Mouse (Mus musculus) brown adipose tissue, adult 24 weeks (tissue): ENCODE results near the gene Dnhd1. TPM values are rescaled to one million over a fixed set of nuclear protein-coding genes. Genes with fewer than 3 reads are reported as not detected.

Experiments used
- H3K27ac ChIP-seq: fragments of 200-500 bp; replicated peaks from 2 replicates; pipeline ENCODE4 v1.5.1; 2012; ENCODE audit warnings: low read depth, mild to moderate bottlenecking, low read length
- H3K4me1 ChIP-seq: fragments of 200-500 bp; 2 replicates; pipeline ENCODE4 v1.6.1; 2012; ENCODE audit warnings: low read length, mixed read lengths; ENCODE audit not compliant: control insufficient read depth, insufficient read depth, insufficient read length
- H3K4me3 ChIP-seq: fragments of 200-500 bp; 2 replicates; pipeline ENCODE4 v1.5.1; 2012; ENCODE audit warnings: low read depth, mild to moderate bottlenecking, low read length, moderate library complexity; ENCODE audit not compliant: insufficient read depth
- polyA plus RNA-seq: library from polyadenylated mRNA; stranded (reverse); fragments of >200 nt; gene quantifications from 2 replicates; pipeline ENCODE4 v1.2.4, GENCODE M21; 2012; ENCODE audit not compliant: missing spikeins, insufficient read depth, insufficient read length

Dnhd1 gene
- polyA plus RNA-seq, result 1.6 and 1.9 TPM in 2 replicates

- Histone ChIP-seq H3K4me1 (no peaks in the 10 kb centered on the region), H3K27ac (peak within 1 kb of the TSS; percentile 29), H3K4me3 (peak within 1 kb of the TSS; percentile 54)
Measured at GRCm38 (mm10) chr7:105650639-105651435, at the start of gene Dnhd1. Gene Dnhd1, plus strand, starts transcription at chr7:105650827.

GRCm38 (mm10) chr7:105602860-105603623, 47.6 kb upstream of the Dnhd1 start:
- Histone ChIP-seq H3K4me1 (peaks cover 4% of the 10 kb centered on the region; the same call in 1 of the 2 replicates), H3K27ac (peak overlapping the region; percentile 88), H3K4me3 (no peak overlapping the region)

- H3K4me1 ChIP-seq, result no peaks in the 10 kb centered on the region
- no peak overlapping the region for H3K4me3 ChIP-seq
- H3K27ac ChIP-seq, result no peak overlapping the region
Measured at GRCm38 (mm10) chr7:105608467-105608866, 42.2 kb upstream of the Dnhd1 start.

GRCm38 (mm10) chr7:105611767-105612166, 38.9 kb upstream of the Dnhd1 start:
- Histone ChIP-seq H3K4me1 (no peaks in the 10 kb centered on the region), H3K27ac (no peak overlapping the region), H3K4me3 (no peak overlapping the region)

GRCm38 (mm10) chr7:105614400-105614799, 36.2 kb upstream of the Dnhd1 start:
- no peak overlapping the region for H3K27ac ChIP-seq
- no peak overlapping the region for H3K4me3 ChIP-seq
- H3K4me1 ChIP-seq, result no peaks in the 10 kb centered on the region

- Histone ChIP-seq H3K4me3 (no peak overlapping the region), H3K27ac (no peak overlapping the region), H3K4me1 (no peaks in the 10 kb centered on the region)
Measured at GRCm38 (mm10) chr7:105615720-105616119, 34.9 kb upstream of the Dnhd1 start.

- no peak overlapping the region for H3K27ac ChIP-seq
- H3K4me1 ChIP-seq, result no peaks in the 10 kb centered on the region
- no peak overlapping the region for H3K4me3 ChIP-seq
Measured at GRCm38 (mm10) chr7:105616561-105616960, 34.1 kb upstream of the Dnhd1 start.

GRCm38 (mm10) chr7:105617810-105618209, 32.8 kb upstream of the Dnhd1 start:
- no peak overlapping the region for H3K4me3 ChIP-seq
- no peaks in the 10 kb centered on the region for H3K4me1 ChIP-seq
- H3K27ac ChIP-seq, result no peak overlapping the region

GRCm38 (mm10) chr7:105619701-105620100, 30.9 kb upstream of the Dnhd1 start:
- Histone ChIP-seq H3K4me3 (no peak overlapping the region), H3K4me1 (no peaks in the 10 kb centered on the region), H3K27ac (no peak overlapping the region)

- H3K4me1 ChIP-seq, result no peaks in the 10 kb centered on the region
- no peak overlapping the region for H3K4me3 ChIP-seq
- H3K27ac ChIP-seq, result no peak overlapping the region
Measured at GRCm38 (mm10) chr7:105621053-105621452, 29.6 kb upstream of the Dnhd1 start.

GRCm38 (mm10) chr7:105621646-105622292, 28.9 kb upstream of the Dnhd1 start:
- no peak overlapping the region for H3K4me3 ChIP-seq
- H3K27ac ChIP-seq, result no peak overlapping the region
- H3K4me1 ChIP-seq, result no peaks in the 10 kb centered on the region

GRCm38 (mm10) chr7:105625397-105625796, 25.2 kb upstream of the Dnhd1 start:
- Histone ChIP-seq H3K4me1 (peaks cover 6% of the 10 kb centered on the region; the same call in 1 of the 2 replicates), H3K4me3 (no peak overlapping the region), H3K27ac (no peak overlapping the region)

- Histone ChIP-seq H3K4me1 (peaks cover 12% of the 10 kb centered on the region), H3K4me3 (no peak overlapping the region), H3K27ac (peak overlapping the region; percentile 50)
Measured at GRCm38 (mm10) chr7:105628633-105629032, 22.0 kb upstream of the Dnhd1 start.

GRCm38 (mm10) chr7:105632551-105632972, 18.1 kb upstream of the Dnhd1 start:
- H3K27ac ChIP-seq, result peak overlapping the region; percentile 15

GRCm38 (mm10) chr7:105633127-105633800, 17.4 kb upstream of the Dnhd1 start, which contains the start of gene Trim3:
Gene Trim3, minus strand, starts transcription at chr7:105633571.
- Histone ChIP-seq H3K4me1 (peaks cover 12% of the 10 kb centered on the region), H3K27ac (peak within 1 kb of the TSS; percentile 75), H3K4me3 (peak within 1 kb of the TSS; percentile 99)

More at GRCm38 (mm10) chr7:105632551-105632972, 18.1 kb upstream of the Dnhd1 start:
- peak overlapping the region; percentile 99 for H3K4me3 ChIP-seq
- H3K4me1 ChIP-seq, result peaks cover 12% of the 10 kb centered on the region
